ENCODE assay signal across 11 mouse cellular contexts in the genomic region with DNA sequence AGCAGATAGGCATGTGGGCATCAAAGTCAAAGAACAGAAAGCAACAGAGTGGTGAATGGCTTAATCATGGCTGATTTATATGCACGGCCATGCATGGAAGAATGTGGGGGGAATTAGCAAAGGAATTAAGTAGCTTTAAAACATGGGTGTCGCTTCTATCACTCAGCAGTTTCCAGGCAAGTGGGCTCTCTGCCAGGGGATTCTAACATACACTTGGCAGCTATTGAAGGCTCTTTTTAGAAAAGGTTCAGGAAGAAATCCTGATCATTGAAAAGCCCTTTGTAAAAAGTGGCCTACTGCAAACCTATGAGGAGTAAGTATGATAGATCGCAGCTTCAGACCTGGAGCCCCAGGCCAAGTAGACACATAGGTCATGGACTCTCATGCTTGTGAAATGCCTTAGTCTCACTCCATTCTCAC.
DNase-seq lines count a peak whose midpoint lies in the region; ATAC-seq and TF ChIP-seq lines count a peak whose summit lies in the region.
"Had no signal": no experiment of that assay in that cellular context is flagged by ENCODE, and none has a peak within 500 bp of the region (broad histone marks: within the 10 kb centered on the region; RNA-seq: fewer than 3 reads in every experiment).

No protein-coding gene starts in this region.

- no peaks in the 10 kb centered on the region; the same call in 1 of the 2 replicates for H3K36me3 ChIP-seq in heart, adult 2 months (ENCODE audit: control insufficient read depth, insufficient read depth, low read length)
- no peaks in the 10 kb centered on the region for H3K36me3 ChIP-seq in heart, embryonic 11.5 days (ENCODE audit: control insufficient read depth, insufficient read depth, low read length)
- H3K36me3 ChIP-seq in lung, postnatal 0 days (ENCODE audit: insufficient read depth, low read length), result no peaks in the 10 kb centered on the region
- H3K36me3 ChIP-seq in forebrain, embryonic 14.5 days (ENCODE audit: control insufficient read depth, insufficient read depth, low read length), result no peaks in the 10 kb centered on the region
- H3K36me3 ChIP-seq: embryonic facial prominence, embryonic 12.5 days had no signal

- intact Hi-C loops in heart, adult 2 months (cut with DNase I), result loop anchor here (5.0 kb wide), 1 partner anchor 111 kb away; no protein-coding TSS in a partner anchor

- no peak for ATAC-seq in heart, embryonic 11.5 days (replicated peaks; ENCODE audit: insufficient number of reproducible peaks, low FRiP score, low TSS enrichment)
- ATAC-seq in lung, postnatal 0 days, result no peak
- peak; percentile 87 for ATAC-seq in forebrain, embryonic 14.5 days

- H3K27me3 ChIP-seq in heart, adult 2 months (ENCODE audit: control insufficient read depth, insufficient read depth, low read length), result no peaks in the 10 kb centered on the region
- no peaks in the 10 kb centered on the region for H3K27me3 ChIP-seq in heart, embryonic 11.5 days (ENCODE audit: control insufficient read depth, insufficient read depth, low read length)
- no peaks in the 10 kb centered on the region for H3K27me3 ChIP-seq in lung, postnatal 0 days (replicated peaks; ENCODE audit: insufficient read depth, low read length)
- no peaks in the 10 kb centered on the region for H3K27me3 ChIP-seq in forebrain, embryonic 14.5 days (replicated peaks; ENCODE audit: control insufficient read depth, insufficient read depth, low read length)
- H3K27me3 ChIP-seq: embryonic facial prominence, embryonic 12.5 days had no signal

- peak overlapping the region; percentile 76 for H3K27ac ChIP-seq in heart, adult 2 months
- H3K27ac ChIP-seq in heart, embryonic 11.5 days (ENCODE audit: low read depth, low read length), result no peak overlapping the region
- H3K27ac ChIP-seq in lung, postnatal 0 days (ENCODE audit: low read length), result no peak overlapping the region
- H3K27ac ChIP-seq in forebrain, embryonic 14.5 days (ENCODE audit: low read depth, low read length), result no peak overlapping the region
- H3K27ac ChIP-seq: embryonic facial prominence, embryonic 12.5 days had no signal

- H3K4me2 ChIP-seq in heart, embryonic 11.5 days, result no peak overlapping the region
- no peak overlapping the region for H3K4me2 ChIP-seq in lung, postnatal 0 days (replicated peaks; ENCODE audit: low read depth, low read length)
- H3K4me2 ChIP-seq in forebrain, embryonic 14.5 days (ENCODE audit: low read length), result no peak overlapping the region
- H3K4me2 ChIP-seq: embryonic facial prominence, embryonic 12.5 days had no signal

- WGBS in heart, adult 2 months, result 26% methylated on average over 3 of the region's 3 CpGs
- WGBS in heart, embryonic 11.5 days (ENCODE audit: insufficient replicate concordance), result 56% methylated on average over 3 of the region's 3 CpGs
- WGBS in lung, postnatal 0 days, result 48% methylated on average over 3 of the region's 3 CpGs
- WGBS in forebrain, embryonic 14.5 days, result 6% methylated on average over 3 of the region's 3 CpGs

- TF ChIP-seq POLR2A in heart, adult 2 months (IDR thresholded peaks at IDR 0.05; ENCODE audit: insufficient read depth, low read depth, low read length), result no peak

- no peak for TF ChIP-seq EP300 in heart, adult 2 months (IDR thresholded peaks at IDR 0.05; ENCODE audit: insufficient read depth, low read depth, low read length)
- TF ChIP-seq EP300 in lung, postnatal 0 days (IDR thresholded peaks at IDR 0.05), result no peak

- no peaks in the 10 kb centered on the region for H3K9me3 ChIP-seq in heart, embryonic 11.5 days (replicated peaks; ENCODE audit: control insufficient read depth, low read length)
- no peaks in the 10 kb centered on the region for H3K9me3 ChIP-seq in lung, postnatal 0 days (ENCODE audit: low read length)
- no peaks in the 10 kb centered on the region for H3K9me3 ChIP-seq in forebrain, embryonic 14.5 days (replicated peaks; ENCODE audit: control insufficient read depth, low read length)
- H3K9me3 ChIP-seq: embryonic facial prominence, embryonic 12.5 days had no signal

- peak in 1 of 2 experiments; percentile 14 for DNase-seq in heart, adult 2 months
- DNase-seq in lung, postnatal 0 days (ENCODE audit: low spot score), result peak; percentile 31
- DNase-seq in lung, postnatal 4 days, result no peak
- DNase-seq in forebrain, embryonic 14.5 days (ENCODE audit: low spot score), result peak; percentile 91
- DNase-seq in lung, postnatal 36 days, result peak; percentile 2
- no peak for DNase-seq in ovary, postnatal 36 days (ENCODE audit: low spot score)
- DNase-seq in ovary, postnatal 10 days (ENCODE audit: low spot score), result no peak
- DNase-seq: gastrocnemius, postnatal 36 days; thymus, adult 2 months had no signal

- H3K9ac ChIP-seq in heart, adult 2 months (ENCODE audit: low read depth, low read length), result no peak overlapping the region
- H3K9ac ChIP-seq in heart, embryonic 11.5 days (ENCODE audit: low read depth, low read length), result no peak overlapping the region
- H3K9ac ChIP-seq in lung, postnatal 0 days (replicated peaks; ENCODE audit: low read depth), result no peak overlapping the region
- H3K9ac ChIP-seq in forebrain, embryonic 14.5 days (ENCODE audit: low read length), result no peak overlapping the region
- H3K9ac ChIP-seq: embryonic facial prominence, embryonic 12.5 days had no signal

- H3K79me2 ChIP-seq in heart, adult 2 months (replicated peaks; ENCODE audit: control insufficient read depth, insufficient read depth, low read length), result no peaks in the 10 kb centered on the region

- H3K4me3 ChIP-seq in heart, adult 2 months, result no peak overlapping the region
- no peak overlapping the region for H3K4me3 ChIP-seq in heart, embryonic 11.5 days (ENCODE audit: low read depth, low read length)
- no peak overlapping the region for H3K4me3 ChIP-seq in lung, postnatal 0 days (ENCODE audit: low read depth, low read length)
- H3K4me3 ChIP-seq in forebrain, embryonic 14.5 days (ENCODE audit: low read depth, low read length), result no peak overlapping the region
- H3K4me3 ChIP-seq: embryonic facial prominence, embryonic 12.5 days had no signal

- no peak for TF ChIP-seq CTCF in heart, adult 2 months (IDR thresholded peaks at IDR 0.05)
- no peak for TF ChIP-seq CTCF in lung, postnatal 0 days (IDR thresholded peaks at IDR 0.05)

- peaks cover 10% of the 10 kb centered on the region for H3K4me1 ChIP-seq in heart, adult 2 months (ENCODE audit: control insufficient read depth, insufficient read depth, low read length)
- peaks cover 5% of the 10 kb centered on the region; the same call in 1 of the 2 replicates for H3K4me1 ChIP-seq in heart, embryonic 11.5 days (ENCODE audit: control insufficient read depth, insufficient read depth, low read length)
- no peaks in the 10 kb centered on the region; the same call in 1 of the 2 replicates for H3K4me1 ChIP-seq in lung, postnatal 0 days (ENCODE audit: insufficient read depth, low read depth, low read length)
- peaks cover 10% of the 10 kb centered on the region; the same call in 1 of the 2 replicates for H3K4me1 ChIP-seq in forebrain, embryonic 14.5 days (ENCODE audit: control insufficient read depth, insufficient read depth, low read length)
- H3K4me1 ChIP-seq: embryonic facial prominence, embryonic 12.5 days had no signal

Comparison
In these comparisons a context has a peak if more than half of its experiments do, and no peak if none do; other contexts are left out.
1. DNase-seq: peak in lung, postnatal 0 days (single experiment), forebrain, embryonic 14.5 days (single experiment) and lung, postnatal 36 days (single experiment); none in lung, postnatal 4 days (0 of 2), ovary, postnatal 36 days (single experiment) and ovary, postnatal 10 days (single experiment).